Mouse (Mus musculus) skeletal muscle tissue, adult 2 months (tissue): ENCODE measurements at regions not wholly inside any gene's neighbourhood (a gene's known extent, or its start where the extent isn't known, plus 50 kb on each side); places are given as distances from the start of the nearest gene placed in this dataset.
A peak's percentile ranks its signal among the peaks of the same experiment; 100 is the strongest.
"Not testable (repeated sequence)": the region's sequence is repeated elsewhere in the genome, so short reads cannot be mapped to it uniquely, and the experiment has no call there.

Experiments used
- DNase-seq: peaks from one replicate; pipeline ENCODE4 v3.0.0-alpha.2; 2012; ENCODE audit warnings: low read depth, low spot score

DNA sequence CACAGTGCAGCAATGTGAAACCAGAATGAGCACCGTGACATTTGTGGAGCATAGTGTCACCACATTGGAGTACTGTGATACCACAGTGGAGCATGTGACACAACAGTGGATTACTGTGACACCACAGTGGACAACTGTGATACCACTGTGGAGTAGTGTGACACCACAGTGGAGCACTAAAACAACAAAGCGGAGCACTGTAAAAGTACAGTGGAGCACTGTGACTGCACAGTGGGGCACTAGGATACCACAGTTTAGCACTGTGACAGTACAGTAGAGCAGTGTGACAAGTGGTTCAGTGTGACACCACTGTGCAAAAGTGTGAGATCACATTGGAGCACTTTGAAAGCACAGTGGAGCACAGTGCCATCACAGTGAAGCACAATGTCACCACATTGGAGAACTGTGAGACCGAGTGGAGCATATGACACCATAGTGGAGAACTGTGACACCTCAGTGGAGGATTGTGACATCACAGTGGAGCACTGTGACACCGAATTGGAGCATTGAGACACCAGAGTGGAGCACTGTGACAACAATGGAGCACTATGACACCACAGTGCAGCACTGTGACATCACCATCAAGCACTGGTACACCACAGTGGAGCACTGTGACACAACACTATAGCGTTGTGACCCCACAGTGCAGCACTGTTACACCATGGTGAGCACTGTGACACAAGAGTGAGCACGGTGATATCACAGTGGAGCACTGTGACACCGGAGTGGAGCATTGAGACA is 86.6 kb upstream of the Vmn1r2 start:
- no peak for DNase-seq

DNA sequence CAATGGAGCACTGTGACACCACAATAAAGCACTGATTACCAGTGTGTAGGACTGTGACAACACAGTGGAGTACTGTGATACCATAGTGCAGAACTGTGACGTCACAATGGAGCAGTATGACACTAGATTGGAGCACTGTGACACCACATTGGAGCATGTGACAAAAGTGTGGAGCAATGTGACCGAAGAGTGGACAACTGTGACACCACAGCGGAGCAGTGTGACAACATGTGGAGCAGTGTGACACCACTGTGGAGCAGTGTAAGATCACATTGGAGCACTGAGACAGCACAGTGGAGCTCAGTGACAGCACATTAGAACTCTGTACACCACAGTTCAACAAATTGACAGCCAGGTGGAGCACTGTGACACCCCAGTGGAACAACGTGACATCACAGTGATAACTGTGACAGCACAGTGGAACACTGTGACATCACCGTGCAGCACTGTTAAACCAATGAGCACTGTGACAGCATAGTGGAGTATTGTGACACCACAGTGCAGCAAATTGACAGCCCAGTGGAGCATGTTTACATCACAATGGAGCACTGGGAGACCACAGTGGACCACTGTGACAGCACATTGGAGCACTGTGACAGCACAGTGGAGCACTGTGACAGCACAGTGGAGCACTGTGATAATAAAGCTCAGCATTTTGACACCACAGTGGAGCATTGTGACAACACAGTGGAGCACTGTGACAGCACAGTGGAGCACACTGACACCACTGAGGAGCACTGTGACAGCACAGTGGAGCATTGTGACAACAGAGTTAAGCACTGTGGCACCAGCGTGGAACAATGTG is 85.8 kb upstream of the Vmn1r2 start:
- peak; percentile 4 for DNase-seq

DNA sequence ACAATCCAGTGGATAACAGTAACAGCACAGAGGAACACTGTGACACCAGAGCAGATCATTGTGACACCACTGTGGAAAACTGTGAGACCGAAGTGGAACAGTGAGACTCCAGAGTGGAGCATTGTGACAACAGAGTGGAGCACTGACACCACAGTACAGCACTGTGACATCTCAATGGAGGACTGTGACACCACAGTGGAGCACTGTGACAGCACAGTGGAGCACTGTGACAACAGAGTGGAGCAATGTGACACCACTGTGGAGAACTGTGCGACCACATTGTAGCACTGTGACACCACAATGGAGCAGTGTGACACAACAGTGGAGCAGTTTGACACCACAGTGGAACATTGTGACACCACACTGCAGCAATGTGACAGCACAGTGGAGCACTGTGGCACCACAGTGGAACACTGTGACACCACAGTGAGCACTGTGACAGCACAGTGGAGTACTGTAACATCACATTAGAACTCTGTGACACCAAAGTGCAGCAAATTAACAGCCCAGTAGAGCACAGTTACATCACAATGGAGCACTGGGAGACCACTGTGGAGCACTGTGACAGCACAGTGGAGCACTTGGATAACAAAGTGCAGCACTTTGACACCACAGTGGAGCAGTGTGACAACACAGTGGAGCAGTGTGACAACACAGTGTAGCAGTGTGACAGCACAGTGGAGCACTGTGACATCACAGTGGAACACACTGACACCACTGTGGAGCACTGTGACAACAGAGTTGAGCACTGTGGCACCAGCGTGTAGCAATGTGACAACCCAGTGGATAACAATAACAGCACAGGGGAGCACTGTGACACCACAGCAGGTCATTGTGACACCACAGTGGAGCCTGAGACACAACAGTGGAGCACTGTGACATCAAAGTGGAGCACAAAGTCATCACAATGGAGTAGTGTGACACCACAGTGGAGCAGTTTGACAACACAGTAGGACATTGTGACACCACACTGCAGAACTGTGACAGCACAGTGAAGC is 84.9 kb upstream of the Vmn1r2 start:
- DNase-seq: peak; percentile 11

DNA sequence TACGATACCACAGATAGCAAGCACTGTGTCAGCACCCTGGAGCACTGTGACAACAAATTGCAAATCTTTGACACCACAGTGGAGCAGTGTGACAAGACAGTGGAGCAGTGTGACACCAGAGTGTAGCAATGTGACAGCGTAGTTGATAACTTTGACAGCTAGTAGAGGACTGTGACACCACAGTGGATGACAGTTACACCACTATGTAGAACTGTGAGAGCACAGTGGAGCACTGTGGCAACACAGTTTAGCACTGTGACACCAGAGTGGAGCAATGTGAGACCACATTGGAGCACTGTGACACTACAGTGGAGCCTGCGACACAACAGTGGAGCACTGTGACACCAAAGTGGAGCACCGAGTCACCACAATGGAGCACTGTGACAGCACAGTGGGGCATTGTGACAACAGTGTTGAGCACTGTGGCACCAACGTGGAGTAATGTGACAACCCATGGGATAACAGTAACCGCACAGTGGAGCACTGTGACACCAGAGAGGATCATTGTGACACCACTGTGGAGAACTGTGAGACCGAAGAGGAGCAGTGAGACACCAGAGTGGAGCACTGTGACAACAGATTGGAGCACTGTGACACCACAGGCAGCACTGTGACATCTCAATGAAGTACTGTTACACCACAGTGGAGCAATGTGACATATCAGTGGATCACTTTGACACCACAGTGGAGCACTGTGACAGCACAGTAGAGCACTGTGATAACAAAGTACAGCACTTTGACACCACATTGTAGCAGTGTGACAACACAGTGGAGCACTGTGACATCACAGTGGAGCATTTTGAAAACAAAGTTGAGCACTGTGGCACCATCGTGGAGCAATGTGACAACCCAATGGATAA is 83.7 kb upstream of the Vmn1r2 start:
- peak; percentile 17 for DNase-seq

DNA sequence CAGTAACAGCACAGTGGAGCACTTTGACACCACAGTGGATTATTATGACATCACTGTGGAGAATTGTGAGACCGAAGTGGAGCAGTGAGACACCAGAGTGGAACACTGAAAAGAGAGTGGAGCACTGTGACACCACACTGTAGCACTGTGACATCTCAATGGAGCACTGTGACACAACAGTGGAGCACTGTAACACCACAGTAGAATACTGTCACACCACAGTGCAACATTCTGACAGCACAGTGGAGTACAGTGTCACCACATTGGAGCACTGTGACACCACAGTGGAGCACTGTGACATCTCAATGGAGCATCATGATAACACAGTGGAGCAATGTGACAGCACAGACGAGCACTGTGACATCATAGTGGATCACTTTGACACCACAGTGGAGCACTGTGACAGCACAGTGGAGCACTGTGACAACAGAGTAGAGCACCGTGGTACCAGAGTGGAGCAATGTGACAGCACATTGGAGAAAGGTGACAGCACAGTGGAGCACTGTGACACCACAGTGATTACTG is 83.0 kb upstream of the Vmn1r2 start:
- peak; percentile 7 for DNase-seq

DNA sequence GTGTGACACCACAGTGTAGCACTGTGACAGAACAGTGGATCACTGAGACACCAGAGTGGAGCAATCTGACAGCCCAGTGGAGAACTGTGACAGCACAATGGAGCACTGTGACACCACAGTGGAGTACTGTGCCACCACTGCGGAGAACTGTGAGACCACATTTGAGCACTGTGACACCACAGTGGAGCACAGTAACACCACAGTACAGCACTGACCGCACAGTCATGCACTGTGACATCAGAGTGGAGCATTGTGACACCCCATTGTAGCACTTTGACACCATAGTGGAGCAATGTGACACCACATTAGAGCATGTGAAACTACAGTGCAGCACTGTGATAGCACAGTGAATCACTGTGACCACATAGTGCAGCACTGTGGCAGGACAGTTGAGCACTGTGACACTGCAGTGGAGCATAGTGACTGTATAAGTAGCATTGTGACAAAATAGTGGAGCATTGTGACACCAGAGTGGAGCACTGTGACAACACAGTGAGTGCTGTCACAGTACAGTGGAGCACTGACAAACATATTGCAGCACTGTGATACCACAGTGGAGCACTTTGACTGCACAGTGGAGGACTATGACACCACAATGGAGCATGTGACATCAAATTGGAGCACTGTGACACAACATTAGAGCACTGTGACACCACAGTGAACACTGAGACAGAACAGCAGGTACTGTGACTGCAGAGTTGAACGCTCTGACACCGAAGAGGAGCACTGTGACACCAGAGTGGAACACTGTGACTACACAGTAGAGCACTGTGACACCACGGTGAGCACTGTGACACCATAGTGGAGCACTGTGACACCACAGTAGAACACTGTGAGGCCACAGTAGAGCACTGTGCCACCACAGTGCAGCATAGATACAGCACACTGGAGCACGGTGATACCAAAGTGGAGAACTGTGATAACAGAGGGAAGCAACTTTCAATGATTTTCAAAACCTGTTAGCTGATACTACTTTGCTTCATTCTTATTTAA is 81.4 kb upstream of the Vmn1r2 start:
- DNase-seq: peak; percentile 10

DNA sequence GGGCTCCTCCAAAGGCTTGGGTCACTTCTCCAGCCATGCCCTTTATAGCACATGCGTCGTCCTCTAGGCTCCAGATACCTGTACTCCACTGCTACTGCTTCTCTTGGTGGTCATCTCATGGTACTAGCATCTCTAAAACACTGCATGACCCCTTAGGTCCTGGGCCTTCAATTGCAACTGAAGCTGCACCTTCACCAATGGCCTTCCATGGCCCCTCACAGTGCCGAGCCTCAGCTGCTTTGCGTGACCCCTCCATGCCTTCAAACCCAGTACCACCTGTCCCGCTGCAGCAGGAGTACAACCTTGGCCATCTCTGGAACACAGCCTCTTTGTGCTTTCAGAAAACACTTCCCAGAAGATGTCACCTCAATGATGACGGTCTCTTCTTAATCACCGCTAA is 79.5 kb upstream of the Vmn1r2 start:
- not testable (repeated sequence) for DNase-seq

DNA sequence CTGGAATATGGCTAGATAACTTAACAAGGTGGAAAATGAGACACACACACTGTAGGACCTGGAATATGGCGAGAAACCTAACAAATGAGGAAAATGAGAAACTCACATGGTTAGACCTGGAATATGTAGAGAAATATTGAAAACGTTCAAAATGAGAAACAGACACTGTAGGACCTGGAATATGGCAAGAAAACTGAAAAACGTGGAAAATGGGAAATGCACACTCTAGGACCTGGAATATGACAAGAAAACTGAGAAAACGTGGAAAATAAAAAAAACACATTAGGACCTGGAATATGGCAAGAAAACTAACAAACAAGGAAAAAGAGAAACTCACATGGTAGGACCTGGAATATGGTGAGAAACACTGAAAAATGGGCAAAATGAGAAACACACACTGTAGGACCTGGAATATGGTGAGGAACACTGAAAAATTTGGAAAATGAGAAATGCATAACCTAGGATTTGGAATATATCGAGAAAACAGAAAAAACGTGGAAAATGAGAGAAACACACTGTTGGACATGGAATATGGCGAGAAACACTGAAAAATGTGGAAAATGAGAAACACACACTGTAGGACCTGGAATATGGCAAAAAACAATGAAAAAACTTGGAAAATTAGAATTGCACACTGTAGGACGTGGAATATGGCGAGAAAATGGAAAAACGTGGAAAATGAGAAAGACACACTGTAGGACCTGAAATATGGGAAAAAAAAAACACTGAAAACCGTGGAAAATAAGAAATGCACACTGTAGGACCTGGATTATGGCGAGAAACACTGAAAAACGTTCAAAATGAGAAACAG is 77.3 kb upstream of the Vmn1r2 start:
- DNase-seq: peak; percentile 25

DNA sequence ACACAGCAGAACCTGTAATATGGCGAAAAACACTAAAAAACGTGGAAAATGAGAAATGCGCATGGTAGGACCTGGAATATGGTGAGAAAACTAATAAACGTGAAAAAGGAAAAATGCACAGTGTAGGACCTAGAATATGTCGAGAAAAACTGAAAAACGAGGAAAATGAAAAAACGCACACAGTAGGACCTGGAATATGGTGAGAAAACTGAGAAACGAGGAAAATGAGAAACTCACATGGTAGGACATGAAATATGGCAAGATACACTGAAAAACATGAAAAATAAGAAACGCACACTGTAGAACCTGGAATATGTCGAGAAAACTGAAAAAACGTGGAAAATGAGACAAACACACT is 76.8 kb upstream of the Vmn1r2 start:
- DNase-seq: peak; percentile 7

DNA sequence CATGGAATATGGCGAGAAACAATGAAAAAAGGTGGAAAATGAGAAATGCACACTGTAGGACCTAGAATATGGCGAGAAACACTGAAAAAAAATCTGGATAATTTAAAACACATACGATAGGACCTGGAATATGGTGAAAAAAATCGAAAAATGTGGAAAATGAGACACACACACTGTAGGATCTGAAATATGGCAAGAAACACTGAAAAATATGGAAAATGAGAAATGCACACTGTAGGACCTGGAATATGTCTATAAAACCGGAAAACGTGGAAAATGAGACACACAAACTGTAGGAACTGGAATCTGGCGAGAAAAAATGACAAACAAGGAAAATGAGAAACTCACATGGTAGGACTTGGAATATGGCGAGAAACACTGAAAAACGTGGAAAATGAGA is 76.4 kb upstream of the Vmn1r2 start:
- no peak for DNase-seq
